Mouse (Mus musculus) small intestine, adult 2 months (tissue): ENCODE results near the gene Map4k5.

ENCODE experiments used
- CTCF ChIP-seq: fragments of 200-500 bp; IDR thresholded peaks from 2 replicates; pipeline ENCODE4 v1.5.1; 2012; ENCODE audit warnings: low read depth, mild to moderate bottlenecking, control low read depth, inconsistent platforms, low read length, moderate library complexity, mixed read lengths; ENCODE audit not compliant: insufficient replicate concordance, insufficient read length; ENCODE audit errors: extremely low read depth
- POLR2A ChIP-seq: fragments of 200-500 bp; IDR thresholded peaks from 2 replicates; pipeline ENCODE4 v1.6.1; 2012; ENCODE audit warnings: low read depth, mild to moderate bottlenecking, control low read depth, inconsistent platforms, low read length, moderate library complexity

DNA sequence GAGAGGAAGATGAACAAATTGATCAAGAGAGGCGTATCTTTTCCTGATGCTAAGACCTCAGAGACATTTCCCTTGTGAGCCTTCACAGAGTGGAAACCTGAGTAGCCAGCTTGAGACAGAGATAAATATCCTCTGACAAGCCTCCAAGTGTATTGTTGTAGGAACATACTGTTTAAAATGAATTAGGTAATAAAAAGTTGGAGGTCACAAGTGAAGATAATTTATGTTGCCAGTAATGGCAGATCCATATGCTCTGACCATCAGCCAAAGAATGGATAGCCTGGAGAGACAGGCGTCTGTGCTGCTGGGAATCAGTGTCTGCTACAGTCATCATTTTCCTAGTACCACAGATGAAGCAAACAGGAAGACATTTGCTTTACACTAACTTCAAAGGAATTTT lies 2.0 kb upstream of the Map4k5 start:
- TF ChIP-seq CTCF (no peak), POLR2A (no peak)
